Mouse (Mus musculus): Measurements from ENCODE around the gene Vmn1r170. TPM values are rescaled to one million over a fixed set of nuclear protein-coding genes. Genes with fewer than 3 reads are reported as not detected.
"Not testable (repeated sequence)": the region's sequence is repeated elsewhere in the genome, so short reads cannot be mapped to it uniquely, and the experiment has no call there.

The Vmn1r170 gene
- not detected in 2 replicates for polyA plus RNA-seq (2011; ENCODE audit: insufficient read depth, insufficient read length, low replicate concordance, missing spikeins)

GRCm38 (mm10) chr7:23605875-23606274 is at the start of gene Vmn1r170:
Gene Vmn1r170 (plus strand): TSS chr7:23606175.
- H3K4me3 ChIP-seq (replicated peaks; ENCODE audit: control insufficient read depth, low read depth, low read length); H3K27ac ChIP-seq (ENCODE audit: control insufficient read depth, insufficient read depth, low read depth, low read length, poor library complexity); H3K4me1 ChIP-seq (ENCODE audit: control insufficient read depth, insufficient read depth, low read length): not testable (repeated sequence)
- WGBS: 31% methylated on average over 1 of the region's 1 CpGs

GRCm38 (mm10) chr7:23575226-23575625 is 30.7 kb upstream of the Vmn1r170 start, which contains the start of gene Vmn1r169:
Gene Vmn1r169 (plus strand): TSS chr7:23575526.
- H3K27ac ChIP-seq (ENCODE audit: control insufficient read depth, insufficient read depth, low read depth, low read length, poor library complexity); H3K4me1 ChIP-seq (ENCODE audit: control insufficient read depth, insufficient read depth, low read length); H3K4me3 ChIP-seq (replicated peaks; ENCODE audit: control insufficient read depth, low read depth, low read length): not testable (repeated sequence)
- 72% methylated on average over 1 of the region's 2 CpGs for WGBS

- H3K4me3 ChIP-seq (replicated peaks; ENCODE audit: control insufficient read depth, low read depth, low read length): no peak within 1 kb of the TSS
- no peaks in the 10 kb centered on the region for H3K4me1 ChIP-seq (ENCODE audit: control insufficient read depth, insufficient read depth, low read length)
- TF ChIP-seq POLR2A (IDR thresholded peaks at IDR 0.05; ENCODE audit: borderline replicate concordance, control insufficient read depth, low read depth, low read length): no peak
- TF ChIP-seq CTCF (IDR thresholded peaks at IDR 0.05; ENCODE audit: control insufficient read depth, insufficient read depth, low read length): no peak
- no peak within 1 kb of the TSS for H3K27ac ChIP-seq (ENCODE audit: control insufficient read depth, insufficient read depth, low read depth, low read length, poor library complexity)
These were observed 24.4 kb downstream of the Vmn1r170 start, which contains the start of gene Vmn1r171 for GRCm38 (mm10) chr7:23630422-23630821. Gene Vmn1r171 (plus strand): TSS chr7:23630722.

Other genes with a start within 250 kb of the Vmn1r170 start
- gene Nlrp5, start 220.3 kb upstream of the Vmn1r170 start, polyA plus RNA-seq (2011; ENCODE audit: insufficient read depth, insufficient read length, low replicate concordance, missing spikeins): not detected in 2 replicates
- not detected in 2 replicates for gene Vmn1r167, start 99.0 kb upstream of the Vmn1r170 start, polyA plus RNA-seq (2011; ENCODE audit: insufficient read depth, insufficient read length, low replicate concordance, missing spikeins)
- gene Vmn1r168, start 66.4 kb upstream of the Vmn1r170 start, polyA plus RNA-seq (2011; ENCODE audit: insufficient read depth, insufficient read length, low replicate concordance, missing spikeins): 0.16 TPM in 1 of 2 replicates, not detected in the other
- gene Vmn1r169, start 30.6 kb upstream of the Vmn1r170 start, polyA plus RNA-seq (2011; ENCODE audit: insufficient read depth, insufficient read length, low replicate concordance, missing spikeins): not detected in 2 replicates
- gene Vmn1r171, start 24.5 kb downstream of the Vmn1r170 start, polyA plus RNA-seq (2011; ENCODE audit: insufficient read depth, insufficient read length, low replicate concordance, missing spikeins): not detected in 2 replicates
- not detected in 2 replicates for gene Vmn1r172, start 52.1 kb downstream of the Vmn1r170 start, polyA plus RNA-seq (2011; ENCODE audit: insufficient read depth, insufficient read length, low replicate concordance, missing spikeins)
- not detected in 2 replicates for gene Vmn1r173, start 94.5 kb downstream of the Vmn1r170 start, polyA plus RNA-seq (2011; ENCODE audit: insufficient read depth, insufficient read length, low replicate concordance, missing spikeins)
- gene Vmn1r174, start 146.1 kb downstream of the Vmn1r170 start, polyA plus RNA-seq (2011; ENCODE audit: insufficient read depth, insufficient read length, low replicate concordance, missing spikeins): not detected in 2 replicates
- gene Vmn1r175, start 204.5 kb downstream of the Vmn1r170 start, polyA plus RNA-seq (2011; ENCODE audit: insufficient read depth, insufficient read length, low replicate concordance, missing spikeins): not detected in 2 replicates
- gene Vmn1r176, start 231.2 kb downstream of the Vmn1r170 start, polyA plus RNA-seq (2011; ENCODE audit: insufficient read depth, insufficient read length, low replicate concordance, missing spikeins): not detected in 2 replicates